Mouse (Mus musculus) stomach, embryonic 15.5 days (tissue): ENCODE results near the gene Insrr. TPM values are rescaled to one million over a fixed set of nuclear protein-coding genes. Genes with fewer than 3 reads are reported as not detected.
"Not testable (repeated sequence)": the region's sequence is repeated elsewhere in the genome, so short reads cannot be mapped to it uniquely, and the experiment has no call there.

Experiments
- ATAC-seq: fragments of 200-750 bp; cut with Nextera tagmentation; 2 replicates; pipeline ENCODE4 v1.8.0; 2017; ENCODE audit warnings: low read depth, moderate number of reproducible peaks, moderate TSS enrichment; ENCODE audit not compliant: insufficient read depth, low FRiP score
- H3K27ac ChIP-seq: fragments of 300-500 bp; sonication (generic); 2 replicates; pipeline ENCODE4 v1.5.1; 2015; ENCODE audit warnings: mild to moderate bottlenecking, inconsistent platforms
- H3K27me3 ChIP-seq: fragments of 300-500 bp; sonication (generic); replicated peaks from 2 replicates; pipeline ENCODE4 v1.6.1; 2015; ENCODE audit warnings: inconsistent platforms
- H3K36me3 ChIP-seq: fragments of 300-500 bp; sonication (generic); 2 replicates; pipeline ENCODE4 v1.6.1; 2015; ENCODE audit warnings: inconsistent platforms
- H3K4me1 ChIP-seq: fragments of 300-500 bp; sonication (generic); 2 replicates; pipeline ENCODE4 v1.6.1; 2015; ENCODE audit warnings: inconsistent platforms
- H3K4me2 ChIP-seq: fragments of 300-500 bp; sonication (generic); 2 replicates; pipeline ENCODE4 v1.6.1; 2015; ENCODE audit warnings: mild to moderate bottlenecking, inconsistent platforms
- H3K4me3 ChIP-seq: fragments of 300-500 bp; sonication (generic); replicated peaks from 2 replicates; pipeline ENCODE4 v1.5.1; 2015; ENCODE audit warnings: inconsistent platforms
- H3K9ac ChIP-seq: fragments of 300-500 bp; sonication (generic); 2 replicates; pipeline ENCODE4 v1.6.1; 2015; ENCODE audit warnings: inconsistent platforms
- H3K9me3 ChIP-seq: fragments of 300-500 bp; sonication (generic); 2 replicates; pipeline ENCODE4 v1.6.1; 2016; ENCODE audit warnings: inconsistent platforms
- WGBS: fragments of 180-500 bp; shearing (Covaris S2); methylation state at CpG from one replicate; pipeline ENCODE4 v1.1.7; 2015; 5-methylcytosine and 5-hydroxymethylcytosine counted together
- polyA plus RNA-seq: library from polyadenylated mRNA; unstranded; fragments of >200 nt; fragmentation: Nextera tagmentation; extraction: Ambion mirVana; gene quantifications from 2 replicates; pipeline ENCODE4 v1.2.1, GENCODE M21; 2015

Gene Insrr
- polyA plus RNA-seq, 1 experiment from 2014 or later = 0.59 TPM

- 3% methylated on average over 4 of the region's 4 CpGs for WGBS
- no peaks in the 10 kb centered on the region for H3K36me3 ChIP-seq
- H3K4me3 ChIP-seq = no peak overlapping the region
- no peaks in the 10 kb centered on the region for H3K9me3 ChIP-seq
- H3K4me2 ChIP-seq = no peak overlapping the region
- ATAC-seq = no peak; the same call in 1 of the 2 replicates
- H3K27me3 ChIP-seq = no peaks in the 10 kb centered on the region
- H3K4me1 ChIP-seq = no peaks in the 10 kb centered on the region
- H3K27ac ChIP-seq = no peak overlapping the region
- no peak overlapping the region for H3K9ac ChIP-seq
Measured at GRCm38 (mm10) chr3:87838622-87839021, 41.9 kb downstream of the Insrr start.

DNA sequence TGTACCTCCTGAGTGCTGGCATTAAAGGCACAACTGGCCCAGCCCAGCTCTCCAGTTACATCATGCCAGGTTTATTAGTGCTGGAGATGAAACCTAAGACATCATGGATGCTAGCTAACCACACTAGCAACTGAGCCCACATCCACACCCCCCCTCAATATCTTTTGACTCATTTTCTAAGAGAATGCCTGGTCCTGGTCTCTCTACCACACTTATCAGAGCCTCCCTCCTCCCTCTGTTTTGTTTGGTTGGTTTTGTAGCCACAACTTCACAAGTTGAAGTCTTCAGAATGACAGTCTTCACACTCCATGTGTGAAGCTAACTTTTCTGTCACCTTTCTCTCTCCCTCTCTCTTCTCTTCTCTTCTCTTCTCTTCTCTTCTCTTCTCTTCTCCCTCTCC is 44.1 kb downstream of the Insrr start:
- Histone ChIP-seq H3K36me3 (no peaks in the 10 kb centered on the region), H3K4me2 (no peak overlapping the region), H3K27ac (no peak overlapping the region), H3K9ac (no peak overlapping the region), H3K4me1 (no peaks in the 10 kb centered on the region), H3K9me3 (no peaks in the 10 kb centered on the region), H3K4me3 (no peak overlapping the region), H3K27me3 (no peaks in the 10 kb centered on the region)
- ATAC-seq = no peak

DNA sequence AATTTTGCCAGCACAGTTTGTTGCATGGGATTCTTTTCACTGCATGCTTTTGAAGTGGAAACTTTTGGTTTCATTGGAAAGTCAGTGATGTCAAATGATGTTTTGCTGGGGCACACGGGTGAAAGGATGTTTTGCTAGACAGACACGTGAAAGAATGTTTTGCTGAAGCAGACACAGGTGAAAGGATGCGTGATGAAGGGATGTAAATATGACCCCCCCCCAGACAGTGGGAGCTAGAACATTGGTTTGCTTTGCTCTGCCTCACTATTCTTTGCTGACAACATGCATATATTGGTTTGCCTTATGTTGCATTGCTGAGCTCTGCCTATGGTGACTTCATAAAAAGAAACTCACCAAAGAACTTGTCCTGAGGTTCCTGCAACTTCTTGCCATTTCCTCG is 48.2 kb downstream of the Insrr start:
- 79% methylated on average over 4 of the region's 4 CpGs for WGBS
- no peak overlapping the region for H3K27ac ChIP-seq
- H3K4me2 ChIP-seq = no peak overlapping the region
- no peaks in the 10 kb centered on the region for H3K4me1 ChIP-seq
- H3K4me3 ChIP-seq = no peak overlapping the region
- H3K36me3 ChIP-seq = no peaks in the 10 kb centered on the region
- H3K9ac ChIP-seq = no peak overlapping the region
- ATAC-seq = no peak
- H3K9me3 ChIP-seq = no peaks in the 10 kb centered on the region
- no peaks in the 10 kb centered on the region for H3K27me3 ChIP-seq

DNA sequence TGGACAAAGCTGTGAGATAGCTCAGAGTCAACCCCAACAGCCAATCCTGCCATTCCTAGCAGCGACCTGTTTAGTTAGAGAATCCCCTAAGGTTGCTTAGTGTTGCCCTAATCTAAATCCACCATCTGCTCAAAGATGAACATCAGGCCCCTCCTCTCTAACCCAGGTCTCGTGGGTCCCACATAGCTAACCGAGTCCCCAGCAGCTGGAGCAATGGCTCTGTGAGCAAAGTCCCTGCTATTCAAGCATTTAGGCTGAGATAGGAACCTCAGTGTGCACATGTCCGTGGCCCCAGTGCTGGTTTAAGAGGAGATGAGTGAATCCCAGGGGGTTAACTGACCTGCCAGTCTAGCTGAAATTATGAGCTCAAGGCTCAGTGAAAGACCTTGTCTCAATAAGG is 49.4 kb downstream of the Insrr start:
- no peak overlapping the region for H3K4me3 ChIP-seq
- no peaks in the 10 kb centered on the region for H3K27me3 ChIP-seq
- no peak overlapping the region for H3K4me2 ChIP-seq
- ATAC-seq = no peak
- no peak overlapping the region for H3K9ac ChIP-seq
- no peaks in the 10 kb centered on the region for H3K9me3 ChIP-seq
- H3K27ac ChIP-seq = no peak overlapping the region
- 67% methylated on average over 4 of the region's 4 CpGs for WGBS
- H3K4me1 ChIP-seq = no peaks in the 10 kb centered on the region
- no peaks in the 10 kb centered on the region for H3K36me3 ChIP-seq

DNA sequence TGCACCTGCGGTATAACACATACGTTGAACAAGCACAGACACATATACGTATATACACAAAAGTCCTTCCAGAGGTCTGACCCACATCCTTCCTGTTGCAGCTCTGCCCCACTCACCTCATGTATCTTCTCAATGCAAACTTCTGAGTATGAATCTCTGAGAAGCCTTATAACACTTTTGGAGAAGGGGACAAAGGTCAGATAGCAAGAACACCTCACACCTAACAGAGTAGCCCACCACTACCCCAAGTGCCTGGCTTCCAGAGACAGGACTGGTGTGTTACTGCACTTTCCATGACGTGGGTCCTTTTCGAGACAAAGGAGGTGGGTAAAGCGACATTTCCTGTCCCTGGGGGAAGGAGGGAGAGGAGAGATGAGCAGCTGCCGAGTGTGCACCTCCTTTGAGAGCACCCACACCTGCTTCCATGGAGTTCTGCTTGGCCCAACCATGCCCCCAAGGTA is 49.9 kb downstream of the Insrr start, which contains the start of gene Sh2d2a:
Gene Sh2d2a (plus strand): TSS at position 106 of the 461 bp plus-strand sequence.
- Histone ChIP-seq H3K36me3 (no peaks in the 10 kb centered on the region), H3K27me3 (no peaks in the 10 kb centered on the region), H3K4me2 (no peak within 1 kb of the TSS), H3K4me1 (no peaks in the 10 kb centered on the region), H3K9me3 (no peaks in the 10 kb centered on the region), H3K9ac (no peak within 1 kb of the TSS), H3K27ac (no peak within 1 kb of the TSS), H3K4me3 (no peak within 1 kb of the TSS)
- ATAC-seq = no peak
- WGBS = 63% methylated on average over 7 of the region's 7 CpGs

- H3K4me2 ChIP-seq = no peak overlapping the region
- WGBS = 67% methylated on average over 5 of the region's 5 CpGs
- no peak overlapping the region for H3K4me3 ChIP-seq
Measured at GRCm38 (mm10) chr3:87847680-87848079, 50.9 kb downstream of the Insrr start.

GRCm38 (mm10) chr3:87849117-87849516 is 52.4 kb downstream of the Insrr start:
- Histone ChIP-seq H3K4me2 (no peak overlapping the region), H3K36me3 (no peaks in the 10 kb centered on the region), H3K27me3 (no peaks in the 10 kb centered on the region), H3K4me3 (no peak overlapping the region), H3K9me3 (no peaks in the 10 kb centered on the region), H3K27ac (no peak overlapping the region), H3K4me1 (no peaks in the 10 kb centered on the region), H3K9ac (no peak overlapping the region)
- WGBS = 77% methylated on average over 14 of the region's 14 CpGs
- no peak for ATAC-seq

More at GRCm38 (mm10) chr3:87847680-87848079, 50.9 kb downstream of the Insrr start:
- Histone ChIP-seq H3K9me3 (no peaks in the 10 kb centered on the region), H3K27me3 (no peaks in the 10 kb centered on the region), H3K27ac (no peak overlapping the region), H3K36me3 (no peaks in the 10 kb centered on the region), H3K9ac (no peak overlapping the region), H3K4me1 (no peaks in the 10 kb centered on the region)
- ATAC-seq = no peak

- H3K36me3 ChIP-seq = peaks cover 29% of the 10 kb centered on the region
- no peaks in the 10 kb centered on the region for H3K9me3 ChIP-seq
- no peak overlapping the region for H3K27ac ChIP-seq
- H3K4me3 ChIP-seq = no peak overlapping the region
- no peak for ATAC-seq
- WGBS = 41% methylated on average over 7 of the region's 7 CpGs
- no peaks in the 10 kb centered on the region for H3K27me3 ChIP-seq
- 0 out of 2 replicates have a peak, but pooled peaks cover 2% of the 10 kb centered on the region for H3K4me1 ChIP-seq
- H3K9ac ChIP-seq = no peak overlapping the region
- no peak overlapping the region for H3K4me2 ChIP-seq
Measured at GRCm38 (mm10) chr3:87854795-87855568, 58.2 kb downstream of the Insrr start.

DNA sequence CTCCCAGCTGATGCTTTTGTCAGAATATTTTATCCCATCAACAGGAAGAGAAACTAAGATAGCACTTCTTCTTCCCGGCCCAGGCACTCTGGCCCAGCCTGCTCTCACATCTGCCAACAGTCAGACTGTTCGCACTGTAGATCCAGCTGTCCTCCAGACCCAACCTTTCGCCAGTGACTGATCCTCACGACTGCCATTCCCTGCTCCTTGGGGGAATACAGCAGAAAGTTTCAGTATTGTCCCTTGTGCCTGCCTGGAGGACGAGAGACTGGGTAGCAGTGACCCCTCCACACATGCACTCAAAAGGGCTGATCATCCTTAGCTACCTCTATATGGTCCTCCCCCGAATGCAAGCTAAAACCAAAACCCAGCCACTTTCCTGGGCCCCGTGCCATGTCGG is 59.2 kb downstream of the Insrr start:
- Histone ChIP-seq H3K4me1 (0 out of 2 replicates have a peak, but pooled peaks cover 2% of the 10 kb centered on the region), H3K27me3 (no peaks in the 10 kb centered on the region), H3K9me3 (no peaks in the 10 kb centered on the region), H3K4me2 (no peak overlapping the region), H3K9ac (no peak overlapping the region), H3K4me3 (no peak overlapping the region), H3K36me3 (peaks cover 33% of the 10 kb centered on the region), H3K27ac (no peak overlapping the region)
- no peak for ATAC-seq
- WGBS = 73% methylated on average over 8 of the region's 8 CpGs

DNA sequence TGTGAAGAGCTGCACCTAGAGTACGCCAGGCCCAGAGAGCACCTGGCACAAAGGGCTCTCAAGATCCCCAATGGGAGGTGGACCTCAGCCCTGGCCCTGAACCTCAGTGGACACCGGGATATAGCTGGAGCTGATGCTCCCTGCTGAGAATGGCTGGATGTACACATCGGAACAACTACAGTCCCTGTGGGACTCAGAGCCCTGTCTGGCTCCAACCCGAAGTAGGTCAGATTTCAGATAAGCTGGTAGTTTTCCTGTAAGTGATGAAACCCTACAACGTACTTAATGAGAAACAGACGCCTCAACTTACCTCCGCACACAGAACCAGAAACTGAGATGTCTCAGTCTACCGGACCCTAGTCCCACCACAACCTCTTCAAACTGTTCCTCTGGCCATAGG is 60.9 kb downstream of the Insrr start:
- 0 out of 2 replicates have a peak, but pooled peaks cover 2% of the 10 kb centered on the region for H3K4me1 ChIP-seq
- no peak overlapping the region for H3K9ac ChIP-seq
- no peak overlapping the region for H3K4me3 ChIP-seq
- no peak overlapping the region for H3K4me2 ChIP-seq
- no peaks in the 10 kb centered on the region for H3K27me3 ChIP-seq
- H3K9me3 ChIP-seq = no peaks in the 10 kb centered on the region
- peaks cover 46% of the 10 kb centered on the region for H3K36me3 ChIP-seq
- no peak overlapping the region for H3K27ac ChIP-seq
- no peak for ATAC-seq
- WGBS = 95% methylated on average over 8 of the region's 8 CpGs

DNA sequence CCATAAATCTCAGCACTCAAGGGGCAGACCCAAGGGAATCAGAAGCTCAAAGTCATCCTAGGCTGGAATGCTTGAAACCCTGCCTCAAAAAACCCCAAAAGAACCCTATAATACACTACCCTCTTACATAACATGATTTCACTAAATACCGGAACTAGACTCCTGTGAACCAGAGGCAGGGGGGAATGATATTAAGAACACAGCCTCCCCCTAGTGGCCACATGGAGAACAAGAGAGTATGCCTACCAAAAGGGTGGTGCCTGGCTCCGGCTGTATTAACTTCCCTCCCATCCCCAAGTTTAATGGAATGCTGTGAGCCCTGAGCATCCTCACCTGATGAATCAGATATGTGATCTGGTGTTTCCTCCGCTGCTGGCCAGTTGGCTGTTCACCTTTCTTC is 63.1 kb downstream of the Insrr start:
- H3K9me3 ChIP-seq = no peaks in the 10 kb centered on the region
- H3K9ac ChIP-seq = no peak overlapping the region
- no peaks in the 10 kb centered on the region for H3K27me3 ChIP-seq
- H3K27ac ChIP-seq = no peak overlapping the region
- no peak overlapping the region for H3K4me3 ChIP-seq
- no peak overlapping the region for H3K4me2 ChIP-seq
- no peak for ATAC-seq
- H3K4me1 ChIP-seq = 0 out of 2 replicates have a peak, but pooled peaks cover 2% of the 10 kb centered on the region
- peaks cover 50% of the 10 kb centered on the region for H3K36me3 ChIP-seq
- 20% methylated on average over 3 of the region's 3 CpGs for WGBS

GRCm38 (mm10) chr3:87864111-87864510 is 67.4 kb downstream of the Insrr start:
- H3K4me2 ChIP-seq, H3K27me3 ChIP-seq, H3K9ac ChIP-seq, H3K27ac ChIP-seq, H3K9me3 ChIP-seq, H3K4me1 ChIP-seq, ATAC-seq, H3K4me3 ChIP-seq: not testable (repeated sequence)
- peaks cover 58% of the 10 kb centered on the region for H3K36me3 ChIP-seq
- 91% methylated on average over 4 of the region's 4 CpGs for WGBS
